Mouse (Mus musculus): ENCODE results near the gene Phf21b. TPM values are rescaled to one million over a fixed set of nuclear protein-coding genes. Genes with fewer than 3 reads are reported as not detected.

Gene Phf21b
- polyA plus RNA-seq, 1 experiment = 0.18 TPM

DNA sequence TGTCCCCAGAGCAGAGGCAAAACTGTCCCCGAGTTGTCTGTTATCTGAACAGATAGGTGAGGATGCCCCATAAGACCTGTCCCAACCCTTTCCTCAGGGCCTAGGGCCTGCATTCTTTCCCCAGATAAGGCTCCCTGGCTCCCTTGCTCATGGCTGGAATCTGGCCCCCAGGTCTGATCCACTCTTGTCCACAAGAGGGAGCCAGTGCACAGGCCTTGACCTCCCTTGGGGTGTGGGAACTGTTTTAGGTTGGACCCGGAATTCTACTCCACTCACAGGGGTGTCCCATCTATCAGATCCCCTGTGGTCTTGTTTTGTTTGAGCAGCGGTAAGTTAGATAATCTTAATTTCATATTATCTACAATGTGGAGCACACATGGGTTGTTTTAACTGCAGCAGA is 100.9 kb downstream of the Phf21b start:
- H3ac ChIP-seq (ENCODE audit: control insufficient read depth, insufficient read length) = no peak overlapping the region
- no peak for TF ChIP-seq POLR2AphosphoS2 (IDR thresholded peaks at IDR 0.05; ENCODE audit: insufficient read length, low read depth)
- no peak for TF ChIP-seq MYOG (IDR thresholded peaks at IDR 0.05; ENCODE audit: control insufficient read depth in 1 of 3, insufficient read depth in 1 of 3, insufficient read length in 2 of 3, low read depth in 2 of 3)
- TF ChIP-seq TCF12 (IDR thresholded peaks at IDR 0.05; ENCODE audit: insufficient read depth, poor library complexity, severe bottlenecking) = no peak
- no peak for TF ChIP-seq SRF (IDR thresholded peaks at IDR 0.05; ENCODE audit: control insufficient read depth, insufficient read length, low read depth)
- no peak for TF ChIP-seq POLR2A (IDR thresholded peaks at IDR 0.05; ENCODE audit: insufficient read length, low read depth)
- TF ChIP-seq USF1 (IDR thresholded peaks at IDR 0.05; ENCODE audit: low read depth) = no peak
- TF ChIP-seq REST (IDR thresholded peaks at IDR 0.05; ENCODE audit: insufficient read depth, insufficient read length) = no peak
- TF ChIP-seq MYOD1 (IDR thresholded peaks at IDR 0.05; ENCODE audit: control insufficient read depth in 1 of 3, insufficient read length in 2 of 3, low read depth in 2 of 3) = no peak

GRCm38 (mm10) chr15:84745831-84746230 is 110.0 kb downstream of the Phf21b start:
- Histone ChIP-seq H3K79me2 (ENCODE audit: control insufficient read depth, insufficient read depth) (no peaks in the 10 kb centered on the region), H3ac (ENCODE audit: control insufficient read depth, insufficient read length) (no peak overlapping the region), H3K4me3 (no peak overlapping the region), H3K27me3 (ENCODE audit: control insufficient read depth, insufficient read depth, insufficient read length) (peaks cover 10% of the 10 kb centered on the region), H3K36me3 (ENCODE audit: control insufficient read depth, insufficient read depth) (no peaks in the 10 kb centered on the region), H3K4me2 (ENCODE audit: low read depth) (no peak overlapping the region)
- TF ChIP-seq SRF (IDR thresholded peaks at IDR 0.05; ENCODE audit: control insufficient read depth, insufficient read length, low read depth) (no peak), E2F4 (IDR thresholded peaks at IDR 0.05; ENCODE audit: insufficient read depth) (no peak), TCF3 (IDR thresholded peaks at IDR 0.05; ENCODE audit: insufficient read length, low read depth) (no peak), MAX (IDR thresholded peaks at IDR 0.05; ENCODE audit: low read depth) (no peak), REST (IDR thresholded peaks at IDR 0.05; ENCODE audit: insufficient read depth, insufficient read length) (no peak), MYOG (IDR thresholded peaks at IDR 0.05; ENCODE audit: control insufficient read depth in 1 of 3, insufficient read depth in 1 of 3, insufficient read length in 2 of 3, low read depth in 2 of 3) (no peak), POLR2AphosphoS2 (IDR thresholded peaks at IDR 0.05; ENCODE audit: insufficient read length, low read depth) (no peak), USF1 (IDR thresholded peaks at IDR 0.05; ENCODE audit: low read depth) (no peak), POLR2A (IDR thresholded peaks at IDR 0.05; ENCODE audit: insufficient read length, low read depth) (no peak), CEBPB (IDR thresholded peaks at IDR 0.05; ENCODE audit: insufficient read depth, poor library complexity, severe bottlenecking) (no peak), TCF12 (IDR thresholded peaks at IDR 0.05; ENCODE audit: insufficient read depth, poor library complexity, severe bottlenecking) (no peak)

More for the DNA sequence above, 100.9 kb downstream of the Phf21b start:
- H3K36me3 ChIP-seq (ENCODE audit: control insufficient read depth, insufficient read depth) = no peaks in the 10 kb centered on the region
- H3K4me2 ChIP-seq (ENCODE audit: low read depth) = no peak overlapping the region
- no peak overlapping the region for H3K4me3 ChIP-seq
- peaks cover 20% of the 10 kb centered on the region for H3K27me3 ChIP-seq (ENCODE audit: control insufficient read depth, insufficient read depth, insufficient read length)
- H3K79me2 ChIP-seq (ENCODE audit: control insufficient read depth, insufficient read depth) = no peaks in the 10 kb centered on the region

GRCm38 (mm10) chr15:84744308-84744707 is 111.5 kb downstream of the Phf21b start:
- no peaks in the 10 kb centered on the region for H3K36me3 ChIP-seq (ENCODE audit: control insufficient read depth, insufficient read depth)
- H3K4me2 ChIP-seq (ENCODE audit: low read depth) = no peak overlapping the region
- H3K27me3 ChIP-seq (ENCODE audit: control insufficient read depth, insufficient read depth, insufficient read length) = peaks cover 10% of the 10 kb centered on the region
- TF ChIP-seq MAX (IDR thresholded peaks at IDR 0.05; ENCODE audit: low read depth) (no peak), POLR2AphosphoS2 (IDR thresholded peaks at IDR 0.05; ENCODE audit: insufficient read length, low read depth) (no peak), TCF3 (IDR thresholded peaks at IDR 0.05; ENCODE audit: insufficient read length, low read depth) (no peak), REST (IDR thresholded peaks at IDR 0.05; ENCODE audit: insufficient read depth, insufficient read length) (no peak)
- no peaks in the 10 kb centered on the region for H3K79me2 ChIP-seq (ENCODE audit: control insufficient read depth, insufficient read depth)
- no peak overlapping the region for H3K4me3 ChIP-seq
- no peak overlapping the region for H3ac ChIP-seq (ENCODE audit: control insufficient read depth, insufficient read length)

- Histone ChIP-seq H3K79me2 (ENCODE audit: control insufficient read depth, insufficient read depth) (no peaks in the 10 kb centered on the region), H3K4me2 (ENCODE audit: low read depth) (no peak overlapping the region), H3K4me3 (no peak overlapping the region), H3ac (ENCODE audit: control insufficient read depth, insufficient read length) (no peak overlapping the region), H3K36me3 (ENCODE audit: control insufficient read depth, insufficient read depth) (no peaks in the 10 kb centered on the region), H3K27me3 (ENCODE audit: control insufficient read depth, insufficient read depth, insufficient read length) (peaks cover 10% of the 10 kb centered on the region)
- TF ChIP-seq TCF12 (IDR thresholded peaks at IDR 0.05; ENCODE audit: insufficient read depth, poor library complexity, severe bottlenecking) = no peak
- no peak for TF ChIP-seq MYOG (IDR thresholded peaks at IDR 0.05; ENCODE audit: control insufficient read depth in 1 of 3, insufficient read depth in 1 of 3, insufficient read length in 2 of 3, low read depth in 2 of 3)
- TF ChIP-seq USF1 (IDR thresholded peaks at IDR 0.05; ENCODE audit: low read depth) = peak; percentile 71
- no peak for TF ChIP-seq POLR2AphosphoS2 (IDR thresholded peaks at IDR 0.05; ENCODE audit: insufficient read length, low read depth)
- no peak for TF ChIP-seq TCF3 (IDR thresholded peaks at IDR 0.05; ENCODE audit: insufficient read length, low read depth)
- TF ChIP-seq MAX (IDR thresholded peaks at IDR 0.05; ENCODE audit: low read depth) = no peak
These were observed 112.5 kb downstream of the Phf21b start for GRCm38 (mm10) chr15:84743347-84743746.

GRCm38 (mm10) chr15:84741573-84741972 is 114.3 kb downstream of the Phf21b start:
- no peak overlapping the region for H3K4me3 ChIP-seq
- no peaks in the 10 kb centered on the region for H3K36me3 ChIP-seq (ENCODE audit: control insufficient read depth, insufficient read depth)
- H3K27me3 ChIP-seq (ENCODE audit: control insufficient read depth, insufficient read depth, insufficient read length) = peaks cover 17% of the 10 kb centered on the region
- no peaks in the 10 kb centered on the region for H3K79me2 ChIP-seq (ENCODE audit: control insufficient read depth, insufficient read depth)
- H3ac ChIP-seq (ENCODE audit: control insufficient read depth, insufficient read length) = no peak overlapping the region
- TF ChIP-seq MYOD1 (IDR thresholded peaks at IDR 0.05; ENCODE audit: control insufficient read depth in 1 of 3, insufficient read length in 2 of 3, low read depth in 2 of 3) = no peak
- no peak overlapping the region for H3K4me2 ChIP-seq (ENCODE audit: low read depth)
